Mouse (Mus musculus) 3134 (cell line): ENCODE results near the gene Klhdc4.

Source experiments
- DNase-seq: peaks from one replicate; pipeline ENCODE4 v3.0.0-alpha.2; 2011; ENCODE audit warnings: low spot score; ENCODE audit not compliant: insufficient read length; ENCODE audit errors: extremely low read depth

Klhdc4 gene

DNA sequence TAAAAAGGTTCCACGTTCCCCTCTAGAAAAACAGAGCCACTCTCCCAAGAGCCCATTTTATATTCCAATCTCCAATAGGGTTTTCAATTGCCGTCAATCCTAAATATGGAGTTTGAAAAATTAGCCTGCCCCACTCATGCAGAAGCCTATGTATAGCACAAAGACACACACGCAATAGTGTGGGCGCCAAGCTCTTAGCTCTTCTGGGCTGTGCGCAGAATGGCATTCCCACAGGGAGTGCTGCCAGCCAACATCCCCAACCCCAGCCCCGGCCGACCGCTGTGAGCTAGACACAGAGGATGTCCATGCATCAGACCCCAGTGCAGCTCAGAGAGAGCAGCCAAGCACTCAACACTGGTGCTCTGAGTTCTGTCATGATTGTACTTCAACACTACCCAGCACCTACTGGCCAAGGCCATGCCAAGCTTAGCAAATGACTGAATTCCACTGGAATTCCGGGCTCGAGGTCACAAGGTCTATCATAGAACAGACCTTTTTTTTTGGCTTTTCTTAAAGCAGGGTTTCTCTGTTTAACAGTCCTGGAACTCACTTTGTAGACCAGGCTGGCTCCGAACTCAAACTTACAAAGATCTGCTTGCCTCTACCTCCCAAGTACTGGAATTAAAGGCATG lies 19.7 kb downstream of the Klhdc4 start:
- no peak for DNase-seq

DNA sequence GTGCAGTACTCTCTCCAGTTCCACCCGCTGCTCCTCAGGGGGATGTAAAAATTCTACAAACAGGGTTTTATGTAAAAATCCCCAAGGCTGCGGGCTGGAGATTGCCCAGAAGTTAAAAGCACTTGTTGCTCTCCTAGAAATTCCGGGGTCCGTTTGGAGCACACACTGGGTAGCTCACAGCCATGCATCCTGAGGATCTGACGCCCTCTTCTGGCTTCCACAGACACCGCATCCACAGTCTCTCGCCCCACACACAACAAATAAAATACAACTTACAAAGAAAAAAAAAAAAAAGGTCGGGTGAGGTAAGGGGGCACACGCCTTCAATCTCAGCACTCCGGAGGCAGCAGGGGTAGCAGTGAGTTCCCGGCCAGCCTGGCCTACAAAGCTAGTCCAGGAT lies 21.3 kb downstream of the Klhdc4 start:
- no peak for DNase-seq

DNA sequence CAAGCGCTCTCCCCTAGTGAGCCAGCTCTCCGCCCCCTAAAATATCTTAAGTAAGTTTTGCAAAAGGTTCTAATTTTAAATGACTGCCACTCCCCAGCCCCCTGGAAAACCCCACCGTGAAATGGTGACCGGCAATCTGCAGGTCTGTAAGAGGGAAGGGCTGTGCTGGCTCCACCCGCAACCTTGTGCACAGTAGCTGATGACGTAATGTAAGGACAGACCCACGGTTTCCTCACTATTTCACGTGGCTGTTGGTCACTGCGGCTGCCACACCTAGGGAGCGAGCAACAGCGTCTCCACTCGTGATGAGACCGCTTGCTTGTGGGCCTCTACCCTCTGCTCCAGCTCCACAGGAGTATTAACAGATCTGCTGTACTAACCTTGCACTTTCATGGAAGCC lies 23.2 kb downstream of the Klhdc4 start:
- DNase-seq: no peak

DNA sequence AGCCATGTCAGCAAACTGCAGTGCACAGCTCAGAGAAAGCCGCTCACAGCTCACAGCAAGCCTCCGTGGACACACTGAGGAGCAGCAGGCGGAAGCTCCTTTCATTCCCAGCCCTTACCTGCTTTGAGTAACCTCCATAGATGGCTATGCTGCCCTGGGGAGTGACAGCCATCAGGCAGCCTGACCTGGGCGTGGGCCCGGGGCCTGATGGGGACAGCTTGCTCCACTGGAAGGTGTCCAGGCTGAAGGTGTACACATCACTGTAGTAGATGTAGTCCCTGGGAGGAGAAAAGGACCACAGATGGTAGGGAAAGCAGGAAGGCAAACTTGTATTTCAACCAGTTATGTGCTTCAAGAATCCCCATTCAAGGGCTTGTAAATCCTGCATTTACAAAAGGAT lies 24.5 kb downstream of the Klhdc4 start:
- DNase-seq: no peak

GRCm38 (mm10) chr8:121798401-121798800 lies 31.0 kb downstream of the Klhdc4 start:
- no peak for DNase-seq

- DNase-seq: no peak
Observed at GRCm38 (mm10) chr8:121796406-121796805, 33.0 kb downstream of the Klhdc4 start.

DNA sequence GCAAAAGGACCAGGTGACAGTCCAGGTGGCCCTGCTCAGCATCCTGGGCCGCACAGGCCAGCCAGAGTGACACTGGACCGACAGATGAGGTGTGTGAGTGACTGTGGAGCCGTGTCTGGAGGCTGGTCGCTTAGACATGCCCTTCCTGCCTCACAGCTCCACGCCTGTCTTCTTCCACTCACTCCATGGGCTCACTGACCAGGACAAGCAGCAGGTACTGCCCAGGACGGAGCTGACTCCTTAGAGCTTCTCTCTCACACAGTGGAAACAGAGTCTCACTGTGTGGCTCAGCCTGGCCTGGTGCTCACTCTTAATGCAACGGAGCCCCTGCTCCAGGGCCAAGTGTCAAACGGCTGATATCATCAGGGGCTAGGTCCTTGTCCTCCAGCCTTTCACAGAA lies 33.9 kb downstream of the Klhdc4 start:
- DNase-seq: no peak

DNA sequence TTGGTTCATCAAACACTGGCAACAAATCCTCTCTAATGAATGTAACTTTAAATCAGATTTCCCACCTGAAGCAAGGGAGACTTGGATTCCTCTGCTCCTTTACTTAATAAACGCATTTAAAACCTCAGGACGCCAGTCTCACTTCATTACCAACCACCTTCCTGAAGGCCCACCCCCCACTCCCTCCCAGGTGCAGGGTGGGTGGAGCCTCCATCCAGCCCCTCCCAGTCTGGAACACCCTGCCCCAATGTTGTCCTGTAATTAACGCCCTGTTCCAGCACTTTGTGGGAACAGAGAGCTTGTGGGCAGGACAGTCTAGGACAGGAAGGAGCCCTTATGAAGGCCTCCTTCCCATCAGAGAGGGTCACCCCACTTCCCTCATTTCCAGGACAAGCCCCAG lies 35.2 kb downstream of the Klhdc4 start:
- DNase-seq: no peak

DNA sequence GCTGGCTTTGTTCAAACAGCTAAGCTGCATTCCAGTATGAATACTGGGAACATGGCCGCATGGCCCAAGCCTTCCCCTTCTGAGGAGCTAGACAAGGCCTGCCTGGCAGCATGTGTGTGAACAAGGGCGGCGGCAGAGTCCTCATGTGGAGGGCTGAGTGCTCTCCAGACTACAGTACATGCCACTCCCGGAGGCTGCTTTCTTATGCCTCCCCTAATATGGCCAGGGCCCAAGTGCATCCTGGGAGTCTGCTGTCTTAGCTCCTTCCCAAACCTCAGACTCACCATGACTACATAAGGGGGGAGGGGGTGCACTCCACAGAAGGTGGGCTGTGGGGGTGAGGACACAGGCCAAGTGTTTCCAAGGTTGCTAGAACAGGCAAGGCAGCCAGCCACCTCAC lies 36.7 kb downstream of the Klhdc4 start:
- DNase-seq: no peak

DNA sequence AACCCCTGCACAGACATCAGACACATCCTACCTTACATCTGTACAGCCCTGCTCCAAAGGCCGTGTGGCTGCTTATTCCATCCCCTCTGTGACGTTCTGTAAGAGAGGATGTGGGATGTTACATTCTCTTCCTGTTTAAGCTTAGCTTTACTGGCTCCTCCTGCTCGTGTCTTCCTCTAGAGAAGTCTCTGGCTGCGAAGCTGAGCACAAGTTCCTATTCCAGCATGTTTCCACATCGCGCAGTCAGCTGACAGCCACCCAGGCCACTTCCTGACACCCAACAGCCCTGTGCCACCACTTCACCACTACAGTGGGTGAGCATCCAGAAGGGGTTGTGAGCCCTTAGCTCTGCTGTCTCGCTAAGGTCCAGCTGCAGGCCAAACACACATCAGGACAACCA lies 37.2 kb downstream of the Klhdc4 start:
- no peak for DNase-seq

GRCm38 (mm10) chr8:121788786-121789185 lies 40.6 kb downstream of the Klhdc4 start:
- no peak for DNase-seq

GRCm38 (mm10) chr8:121786542-121786941 lies 42.8 kb downstream of the Klhdc4 start:
- no peak for DNase-seq

GRCm38 (mm10) chr8:121782493-121782892 lies 46.9 kb downstream of the Klhdc4 start:
- DNase-seq: no peak

DNA sequence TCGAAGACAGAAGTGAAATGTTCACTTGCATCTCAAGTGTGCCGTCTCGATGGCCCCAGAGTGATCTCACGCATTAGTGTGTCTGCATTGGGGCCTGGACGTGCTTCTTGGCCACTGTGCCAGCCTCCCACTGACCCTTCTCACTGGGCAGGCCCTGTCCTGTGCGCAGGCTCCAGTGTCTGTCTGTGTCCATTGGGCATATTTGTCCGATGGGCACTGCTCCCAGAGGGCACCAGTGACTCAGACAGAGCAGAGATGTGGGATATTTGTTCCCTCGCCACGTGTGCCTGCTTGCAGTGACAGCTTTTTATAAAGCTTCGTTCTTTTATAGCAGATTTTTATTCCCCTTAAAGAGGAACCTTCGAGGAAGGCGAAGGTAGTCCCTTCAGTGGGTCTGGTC lies 55.5 kb downstream of the Klhdc4 start:
- no peak for DNase-seq

DNA sequence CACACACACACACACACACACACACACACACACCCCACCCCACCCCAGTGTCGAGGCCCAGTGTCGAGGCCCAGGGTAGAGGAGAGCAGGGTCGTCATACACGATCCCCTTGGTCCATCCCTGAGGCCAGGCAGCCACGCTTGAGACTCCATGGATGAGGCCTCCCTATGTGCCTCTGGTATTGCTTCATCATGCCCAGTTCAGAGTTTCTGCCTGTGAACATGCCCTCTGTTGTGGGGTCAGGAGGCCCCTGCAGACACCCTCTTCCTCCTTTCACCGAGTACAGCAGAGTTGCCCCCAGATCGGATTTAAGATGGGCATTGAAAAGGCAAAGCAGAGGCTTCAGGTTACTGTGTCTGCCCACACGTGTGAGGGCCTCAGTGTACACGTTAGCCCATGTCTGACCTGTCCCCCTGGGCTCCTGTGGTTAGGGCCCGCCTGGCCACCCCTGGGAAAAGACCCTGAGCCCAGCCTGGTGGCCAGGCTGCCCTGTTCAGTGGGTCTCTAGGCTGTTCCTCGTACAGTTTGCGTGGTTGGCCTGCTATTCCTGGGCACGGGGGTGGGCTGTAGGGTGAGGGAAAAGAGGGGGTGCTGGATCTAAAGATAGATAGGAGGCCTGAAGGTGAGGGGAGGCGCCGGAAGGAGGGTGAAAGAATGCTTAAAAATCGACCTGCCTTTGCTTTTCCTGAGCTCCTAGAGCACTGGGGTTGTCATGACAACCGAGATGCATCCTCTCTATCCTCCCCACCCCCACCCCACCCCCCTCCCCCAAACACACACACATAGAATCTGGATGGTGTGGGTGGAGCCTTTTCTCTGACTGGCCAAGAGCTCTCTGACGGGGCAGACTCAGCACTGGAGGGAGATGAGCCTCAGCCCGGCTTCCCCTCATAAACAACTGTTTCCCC lies 58.3 kb downstream of the Klhdc4 start:
- no peak for DNase-seq

DNA sequence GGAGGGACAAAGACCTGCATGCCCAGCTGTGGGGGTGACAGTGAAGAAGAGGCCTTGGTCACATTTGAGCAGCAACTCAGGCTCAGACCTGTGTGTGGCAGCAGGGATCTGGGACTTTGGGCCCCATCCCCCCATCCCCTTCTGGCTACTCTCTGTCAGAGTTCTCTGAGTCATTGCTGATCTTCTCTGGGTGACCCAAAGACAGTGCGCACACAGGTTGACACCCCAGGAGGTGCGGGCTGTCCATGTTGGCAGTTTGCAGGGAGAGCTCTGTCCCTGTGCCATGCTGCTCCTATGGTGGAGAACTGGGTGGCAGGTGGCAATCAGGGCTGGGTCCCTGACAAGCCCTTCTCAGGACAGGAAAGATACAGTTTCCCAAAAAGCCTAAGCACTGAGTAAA lies 59.7 kb downstream of the Klhdc4 start:
- no peak for DNase-seq

DNA sequence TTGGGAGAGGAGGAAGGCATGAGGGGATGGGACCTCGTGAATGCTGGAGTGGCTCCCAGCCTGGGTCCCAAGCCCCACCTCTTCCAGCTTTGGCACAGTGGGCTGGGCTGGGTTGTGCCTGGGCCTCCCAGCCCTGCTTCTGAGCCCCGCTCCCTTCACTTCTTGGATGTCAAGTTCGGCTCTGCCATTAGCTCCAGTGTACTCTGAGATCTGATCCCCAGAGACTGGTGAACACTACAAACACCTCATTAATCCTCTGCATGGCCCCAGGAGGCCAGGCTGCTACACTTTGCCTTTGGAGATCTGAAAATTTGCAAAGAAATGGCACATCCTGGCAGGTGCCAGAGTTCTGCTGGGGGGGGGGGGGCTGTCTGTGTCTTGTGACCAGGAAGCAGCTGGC lies 60.3 kb downstream of the Klhdc4 start:
- DNase-seq: no peak

DNA sequence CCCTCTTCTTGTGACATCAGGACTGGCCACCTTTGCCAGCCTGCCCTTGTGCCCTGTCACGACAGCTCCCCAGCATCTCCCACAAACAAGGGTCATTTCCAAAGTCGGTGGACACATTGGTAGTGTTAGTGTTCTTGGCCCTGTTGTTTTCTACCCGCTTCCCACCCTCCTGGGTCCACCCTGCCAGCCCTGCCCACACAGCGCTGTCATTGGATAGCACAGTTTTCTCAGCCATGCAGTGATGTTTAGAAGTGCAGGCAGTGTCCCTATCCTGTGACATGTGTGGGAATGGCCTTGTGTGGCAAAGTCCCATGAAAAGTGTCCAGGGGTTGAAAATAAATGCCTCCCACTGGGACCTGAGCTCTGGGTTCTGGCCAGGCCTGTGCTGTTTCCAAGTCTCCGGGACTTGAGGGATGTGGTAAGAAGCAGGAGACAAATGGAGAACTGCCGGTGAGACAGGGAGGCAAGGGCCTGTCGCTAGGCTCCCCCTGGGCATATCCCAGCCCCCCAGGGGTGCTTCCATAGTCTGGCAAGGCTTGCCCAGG lies 63.7 kb downstream of the Klhdc4 start:
- no peak for DNase-seq

DNA sequence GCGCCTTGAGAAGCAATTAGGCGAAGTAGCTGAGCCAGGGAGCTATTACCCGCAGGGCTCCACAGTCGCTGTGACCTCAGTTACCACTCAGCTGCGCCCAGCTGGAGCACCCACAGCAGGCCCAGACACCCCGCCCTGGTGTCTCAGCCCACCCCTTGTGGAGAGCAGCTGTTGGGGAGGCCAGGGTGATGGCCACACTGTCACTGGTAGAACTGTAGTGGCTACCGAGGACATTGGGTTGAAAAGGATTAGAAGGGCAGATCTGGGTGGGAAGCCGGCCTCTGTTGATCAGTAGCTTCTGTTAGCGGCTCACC lies 65.7 kb downstream of the Klhdc4 start:
- no peak for DNase-seq

DNA sequence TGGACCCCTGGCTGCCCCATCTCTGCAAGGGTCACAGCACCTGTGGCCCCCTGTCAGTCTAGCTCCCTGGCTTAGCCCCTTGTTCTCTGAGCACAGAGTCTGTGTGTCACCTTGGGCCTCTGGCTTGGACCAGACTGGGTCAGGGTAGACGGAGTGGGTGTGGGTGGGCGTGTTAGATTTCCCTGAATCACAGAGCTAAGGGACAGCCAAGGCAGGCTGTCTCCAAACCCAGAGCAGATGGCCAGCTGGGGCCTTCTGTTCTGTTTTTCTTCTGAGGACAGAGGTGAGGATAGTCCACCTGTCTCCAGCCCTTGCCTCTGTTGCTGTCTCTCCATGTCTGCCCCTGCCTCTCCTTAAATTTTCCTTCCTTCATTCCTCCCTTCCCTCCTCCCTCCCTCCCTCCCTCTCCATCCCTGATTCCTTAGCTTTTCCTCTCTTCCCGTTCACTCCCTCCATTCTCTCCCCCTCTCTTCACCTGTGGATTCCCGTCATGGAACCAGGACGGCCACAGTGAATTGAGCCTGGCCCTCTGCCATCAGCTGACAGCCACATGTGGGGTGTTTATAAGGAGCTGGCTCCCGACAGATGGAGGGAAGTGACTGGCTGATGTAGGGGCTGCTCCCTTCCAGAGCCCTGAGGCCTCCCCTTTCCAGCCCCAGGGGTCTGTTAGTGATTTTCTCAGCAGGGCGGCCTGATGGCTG lies 66.2 kb downstream of the Klhdc4 start:
- no peak for DNase-seq

DNA sequence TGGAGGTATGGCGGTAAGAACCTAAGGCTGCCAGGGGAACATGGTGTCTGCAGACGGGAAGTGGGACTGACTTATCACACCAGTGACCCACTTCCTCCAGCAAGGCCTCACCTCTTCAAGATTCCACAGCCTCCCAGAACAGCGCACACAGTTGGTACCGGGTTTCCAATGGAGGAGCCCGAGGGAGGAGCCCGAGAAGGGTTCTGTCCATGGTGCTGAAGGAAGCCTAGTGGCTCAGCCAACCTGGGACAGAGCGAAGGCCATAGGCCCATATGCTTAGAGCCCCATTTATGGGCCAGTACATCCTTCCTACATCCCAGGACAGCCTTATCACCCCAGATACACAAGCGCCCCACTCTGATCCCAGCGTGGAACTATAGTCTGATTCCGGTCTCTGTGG lies 67.9 kb downstream of the Klhdc4 start:
- DNase-seq: no peak

GRCm38 (mm10) chr8:121760484-121760883 lies 68.9 kb downstream of the Klhdc4 start:
- DNase-seq: no peak
